Mouse (Mus musculus): Measurements from ENCODE around the gene P2ry2.

P2ry2 gene

DNA sequence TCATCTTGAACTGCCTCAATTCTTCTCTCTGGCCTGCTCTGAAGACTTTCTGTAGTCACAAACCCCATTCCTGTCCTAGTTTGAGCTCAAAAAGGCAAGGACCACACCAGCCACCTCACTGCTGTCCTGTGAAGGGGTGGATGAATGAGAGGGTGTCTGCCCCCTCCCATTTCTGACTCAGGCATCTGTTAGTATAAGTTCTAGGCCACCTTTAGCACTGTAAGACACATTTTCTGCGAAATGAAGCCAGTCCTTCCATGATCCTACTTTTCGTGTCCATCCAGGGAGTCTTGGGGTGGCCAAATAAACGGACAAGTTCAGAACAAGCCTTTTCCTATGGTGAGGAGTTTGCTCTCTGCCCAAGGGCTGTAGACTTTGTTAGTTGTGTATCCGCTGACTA lies at the start of gene P2ry2:
TSS of gene P2ry2 (minus strand) at position 326 of the 400 bp plus-strand sequence.
- in situ Hi-C loops (cut with MseI, MboI) = no loop called here

- in situ Hi-C loops (cut with MseI, MboI) = loop anchor here (5.0 to 10.0 kb wide), 3 partner anchors 170 to 223 kb away; no protein-coding TSS in a partner anchor
Measured at GRCm38 (mm10) chr7:101062246-101062645, 49.6 kb upstream of the P2ry2 start.

DNA sequence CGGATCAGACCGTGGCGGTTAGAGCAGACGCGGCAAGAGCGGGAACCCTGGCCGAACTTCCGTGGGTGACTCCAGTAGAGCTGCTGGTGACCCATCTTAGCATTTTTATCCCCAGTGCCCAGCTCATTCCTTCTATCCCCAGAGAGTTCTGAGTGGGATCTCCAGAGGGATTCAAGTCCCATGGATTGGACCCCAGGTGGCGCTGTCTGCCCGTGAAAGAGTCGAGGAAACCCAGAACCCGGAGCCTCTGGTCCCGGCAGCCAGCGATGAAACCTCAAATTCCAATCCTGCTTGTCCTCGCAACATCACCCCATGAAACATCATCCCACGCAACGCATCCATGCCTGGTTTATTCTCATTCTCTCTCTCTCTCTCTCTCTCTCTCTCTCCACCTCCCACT lies 48.7 kb upstream of the P2ry2 start:
- in situ Hi-C loops (cut with MseI, MboI) = loop anchor here (5.0 to 10.0 kb wide), 3 partner anchors 171 to 223 kb away; no protein-coding TSS in a partner anchor

GRCm38 (mm10) chr7:101060476-101060875 lies 47.8 kb upstream of the P2ry2 start:
- in situ Hi-C loops (cut with MseI, MboI) = loop anchor here (5.0 to 10.0 kb wide), 3 partner anchors 172 to 224 kb away; no protein-coding TSS in a partner anchor

- in situ Hi-C loops (cut with MseI, MboI) = loop anchor here in 1 of 2 experiments (10.0 kb wide), 2 partner anchors 74 to 104 kb away; no protein-coding TSS in a partner anchor
Measured at GRCm38 (mm10) chr7:101059188-101059587, 46.5 kb upstream of the P2ry2 start.

- in situ Hi-C loops (cut with MseI, MboI) = loop anchor here in 1 of 2 experiments (10.0 kb wide), 2 partner anchors 73 to 103 kb away; no protein-coding TSS in a partner anchor
Measured at GRCm38 (mm10) chr7:101057309-101057708, 44.6 kb upstream of the P2ry2 start.

- in situ Hi-C loops (cut with MseI, MboI) = loop anchor here (5.0 to 10.0 kb wide), 3 partner anchors 66 to 98 kb away; no protein-coding TSS in a partner anchor
Measured at GRCm38 (mm10) chr7:101053136-101053535, 40.5 kb upstream of the P2ry2 start.

GRCm38 (mm10) chr7:101051551-101052221 lies 39.0 kb upstream of the P2ry2 start:
- in situ Hi-C loops (cut with MseI, MboI) = loop anchor here (5.0 to 10.0 kb wide), 3 partner anchors 64 to 97 kb away; no protein-coding TSS in a partner anchor

- in situ Hi-C loops (cut with MseI, MboI) = loop anchor here (5.0 to 10.0 kb wide), 3 partner anchors 64 to 96 kb away; no protein-coding TSS in a partner anchor
Measured at GRCm38 (mm10) chr7:101050724-101051550, 38.3 kb upstream of the P2ry2 start.

DNA sequence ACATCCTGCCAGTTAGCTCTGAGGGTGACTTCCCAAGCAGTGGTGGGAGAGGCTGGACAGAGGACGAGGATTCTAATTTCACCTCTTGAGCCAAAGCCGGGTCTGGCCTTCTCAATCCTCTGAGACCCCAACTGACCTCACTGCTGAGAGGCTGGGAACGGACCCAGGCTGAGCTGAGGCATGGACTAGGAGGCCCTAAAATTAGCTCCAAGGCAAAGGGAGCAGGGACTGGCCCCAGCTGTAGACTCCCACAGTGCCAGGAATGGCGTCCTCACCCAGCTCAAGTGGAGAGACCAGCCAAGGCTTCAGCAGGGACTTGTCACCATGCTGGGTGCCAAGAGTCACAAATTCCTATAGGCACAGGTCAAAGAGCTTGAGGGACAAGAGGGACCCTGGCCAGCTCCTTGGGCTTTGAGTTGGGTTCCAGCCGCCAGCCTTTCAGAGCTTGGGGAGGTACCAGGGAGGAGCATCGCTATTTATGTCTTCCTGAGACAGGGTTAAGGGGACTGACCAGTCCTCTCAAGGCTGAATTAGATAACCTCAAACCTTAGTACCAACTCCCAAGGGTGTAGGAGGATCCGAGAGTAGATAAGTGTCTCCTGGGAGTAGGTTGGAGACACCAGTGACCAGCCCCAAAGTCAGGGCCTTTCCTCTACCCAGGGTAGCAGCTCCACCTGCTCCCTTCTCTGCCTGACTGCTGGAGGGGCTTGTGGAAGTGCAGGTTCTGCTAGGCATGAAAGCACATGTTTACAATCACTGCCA lies 36.8 kb upstream of the P2ry2 start:
- in situ Hi-C loops (cut with MseI, MboI) = loop anchor here (5.0 to 10.0 kb wide), 3 partner anchors 62 to 95 kb away; no protein-coding TSS in a partner anchor

- in situ Hi-C loops (cut with MseI, MboI) = no loop called here
Measured at GRCm38 (mm10) chr7:101048247-101048646, 35.6 kb upstream of the P2ry2 start.

DNA sequence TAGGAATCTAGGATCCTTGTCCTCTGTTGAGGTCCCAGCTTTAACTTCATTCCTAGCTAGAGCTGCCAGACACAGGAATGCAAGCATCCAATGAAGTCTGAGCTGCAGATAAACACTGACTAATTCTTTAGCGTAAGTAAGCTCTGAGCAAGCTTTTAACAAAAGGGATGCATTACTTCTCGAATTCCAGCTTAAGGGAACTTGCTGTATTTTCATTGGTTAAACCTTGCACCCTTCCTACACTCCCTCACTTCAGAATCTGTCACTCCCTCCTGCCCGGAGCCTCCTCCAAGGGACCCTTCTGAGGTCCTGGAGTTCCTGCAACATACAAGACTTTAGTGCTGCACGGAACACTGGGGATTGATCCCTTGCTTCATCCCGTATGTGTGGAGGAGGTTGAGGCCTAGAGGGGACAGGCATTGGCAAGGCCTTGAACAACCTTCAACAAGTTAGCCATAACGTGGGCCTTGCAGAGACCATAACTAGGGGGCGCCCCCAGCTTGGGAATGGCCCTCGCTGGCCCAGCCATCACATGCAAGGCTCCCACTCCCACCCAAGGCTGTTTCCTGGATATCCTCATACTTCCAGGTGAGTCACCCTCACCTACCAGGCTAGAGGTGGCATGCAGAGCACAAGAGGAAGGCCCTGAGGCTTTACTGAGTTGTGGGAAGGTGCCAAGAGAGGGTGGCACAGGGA lies 31.3 kb upstream of the P2ry2 start:
- in situ Hi-C loops (cut with MseI, MboI) = no loop called here

- in situ Hi-C loops (cut with MseI, MboI) = no loop called here
Measured at GRCm38 (mm10) chr7:101041977-101042749, 29.5 kb upstream of the P2ry2 start.

DNA sequence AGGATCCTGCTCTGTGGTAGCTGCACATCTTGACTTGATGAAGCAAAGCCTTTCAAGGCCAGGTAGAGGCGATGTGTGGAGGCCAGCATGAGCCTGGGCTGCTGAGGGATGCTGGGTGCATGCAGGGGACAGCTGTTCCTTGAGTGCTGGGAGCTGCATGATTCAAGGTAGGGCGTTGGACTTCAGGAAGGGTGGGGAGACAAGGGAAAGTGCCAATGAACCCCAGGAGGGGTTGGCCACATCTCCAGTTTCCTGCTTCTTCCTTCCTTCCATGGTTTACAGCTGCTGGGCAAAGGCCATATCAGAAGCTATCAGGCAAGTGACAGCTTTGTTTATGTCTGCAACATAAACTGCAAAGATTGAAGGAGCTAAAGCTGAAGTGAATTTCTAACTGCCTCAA lies 28.9 kb upstream of the P2ry2 start:
- in situ Hi-C loops (cut with MseI, MboI) = no loop called here

- in situ Hi-C loops (cut with MseI, MboI) = no loop called here
Measured at GRCm38 (mm10) chr7:101033371-101033770, 20.7 kb upstream of the P2ry2 start.

DNA sequence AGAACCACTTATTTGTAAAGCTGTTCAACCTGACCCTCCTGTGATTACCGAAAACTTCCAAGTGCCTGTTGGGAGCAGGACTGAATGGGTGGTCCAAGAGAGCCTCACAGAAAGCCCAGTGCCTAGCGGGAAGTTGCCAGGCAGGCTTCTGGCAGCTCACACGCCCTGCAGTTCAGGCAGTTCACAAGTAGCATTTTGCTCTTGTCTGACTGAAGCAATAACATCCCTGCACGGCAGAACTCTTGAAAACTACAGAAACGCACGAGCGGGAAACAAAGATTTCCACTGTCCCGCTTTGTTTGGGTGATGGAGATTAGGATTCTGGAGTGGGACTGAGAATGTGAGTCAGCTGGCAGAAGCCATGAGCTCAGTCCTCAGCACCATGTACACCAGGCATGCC lies 18.6 kb upstream of the P2ry2 start:
- in situ Hi-C loops (cut with MseI, MboI) = no loop called here

DNA sequence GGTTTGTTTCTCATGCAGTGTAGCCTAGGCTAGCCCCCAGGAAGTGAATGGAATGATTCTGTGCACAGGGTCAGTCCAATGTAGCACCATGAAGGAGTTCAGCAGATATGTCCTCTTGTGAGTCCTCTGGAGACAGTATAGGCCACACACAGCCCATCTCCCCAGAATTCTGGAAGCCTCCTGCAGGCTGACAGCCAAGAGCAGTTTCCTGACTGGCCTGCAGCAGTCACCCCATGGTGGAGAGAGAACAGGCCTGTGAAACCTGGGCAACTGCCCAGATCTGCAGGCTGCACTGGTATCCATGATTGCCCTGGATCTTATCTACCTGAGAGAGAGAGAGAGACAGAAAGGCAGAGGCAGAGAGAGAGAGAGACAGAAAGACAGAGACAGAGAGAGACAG lies 18.1 kb upstream of the P2ry2 start:
- in situ Hi-C loops (cut with MseI, MboI) = no loop called here

- in situ Hi-C loops (cut with MseI, MboI) = no loop called here
Measured at GRCm38 (mm10) chr7:101029446-101029845, 16.8 kb upstream of the P2ry2 start.

- in situ Hi-C loops (cut with MseI, MboI) = no loop called here
Measured at GRCm38 (mm10) chr7:101028991-101029390, 16.3 kb upstream of the P2ry2 start.

DNA sequence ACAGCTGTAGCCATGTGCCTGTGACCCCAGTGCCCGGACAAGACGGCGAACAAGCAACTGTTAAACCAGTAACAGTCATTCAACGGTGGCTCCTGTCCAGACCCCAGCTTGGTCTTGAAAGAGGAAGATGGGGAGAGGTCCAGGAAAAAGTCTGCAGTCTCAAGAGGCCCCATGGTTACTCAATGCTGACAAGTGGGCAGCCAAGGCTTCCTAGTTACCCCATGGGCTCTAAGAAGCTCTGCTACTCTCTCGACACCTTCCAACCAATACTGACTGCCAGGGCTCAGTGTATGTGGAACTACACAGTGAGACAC lies 15.7 kb upstream of the P2ry2 start:
- in situ Hi-C loops (cut with MseI, MboI) = no loop called here

Measured in mouse trophoblast stem cell (cell line).